Mouse (Mus musculus) liver, embryonic 18 days (tissue): ENCODE data around the gene Tlr9. TPM values are rescaled to one million over a fixed set of nuclear protein-coding genes. Genes with fewer than 3 reads are reported as not detected.

ENCODE experiments used
- polyA plus RNA-seq: library from polyadenylated mRNA; depleted of rRNA; stranded (reverse); fragments of >200 nt; gene quantifications from 2 replicates; pipeline ENCODE4 v1.2.3, GENCODE M21; 2012; rRNA removed

Tlr9 gene
- polyA plus RNA-seq, result 0.79 and 0.92 TPM in 2 replicates

GRCm38 (mm10) chr9:106222261-106222851 lies at the start of gene Tlr9:
Gene Tlr9, plus strand, starts transcription at chr9:106222598.

GRCm38 (mm10) chr9:106199535-106200272 lies 22.7 kb upstream of the Tlr9 start, which contains the start of gene Ppm1m:
Gene Ppm1m, minus strand, starts transcription at chr9:106199746.

GRCm38 (mm10) chr9:106202819-106203636 lies 19.4 kb upstream of the Tlr9 start, which contains the start of gene Twf2:
Gene Twf2, plus strand, starts transcription at chr9:106203108.

Other genes starting within 250 kb of the Tlr9 start
- gene Col6a4, start 125.8 kb upstream of the Tlr9 start, polyA plus RNA-seq, result 0.01 and 0.04 TPM in 2 replicates
- 42.9 and 44.4 TPM in 2 replicates for gene Glyctk, start 64.5 kb upstream of the Tlr9 start, polyA plus RNA-seq
- 21.6 and 22.9 TPM in 2 replicates for gene Wdr82, start 51.7 kb upstream of the Tlr9 start, polyA plus RNA-seq
- 15.8 and 18.3 TPM in 2 replicates for gene Ppm1m, start 22.9 kb upstream of the Tlr9 start, polyA plus RNA-seq
- gene Twf2, start 19.5 kb upstream of the Tlr9 start, polyA plus RNA-seq, result 22.0 and 23.6 TPM in 2 replicates
- gene Alas1, start 26.1 kb downstream of the Tlr9 start, polyA plus RNA-seq, result 58.8 and 90.9 TPM in 2 replicates
- 10.0 and 10.7 TPM in 2 replicates for gene Poc1a, start 58.5 kb downstream of the Tlr9 start, polyA plus RNA-seq
- 8.4 and 8.8 TPM in 2 replicates for gene Dusp7, start 146.0 kb downstream of the Tlr9 start, polyA plus RNA-seq
- gene Rpl29, start 206.9 kb downstream of the Tlr9 start, polyA plus RNA-seq, result 591 and 692 TPM in 2 replicates
- 13.8 and 13.9 TPM in 2 replicates for gene Acy1, start 215.7 kb downstream of the Tlr9 start, polyA plus RNA-seq
- gene Abhd14b, start 224.9 kb downstream of the Tlr9 start, polyA plus RNA-seq, result 40.9 and 44.3 TPM in 2 replicates
- 22.0 and 23.5 TPM in 2 replicates for gene Abhd14a, start 225.1 kb downstream of the Tlr9 start, polyA plus RNA-seq
- gene Pcbp4, start 230.7 kb downstream of the Tlr9 start, polyA plus RNA-seq, result 6.5 and 8.3 TPM in 2 replicates
- gene Gpr62, start 243.3 kb downstream of the Tlr9 start, polyA plus RNA-seq, result 0.03 TPM in 1 of 2 replicates, not detected in the other